In genomic region chr6:22020696-22021095, GRCm38 (mm10) we compare ENCODE assay signal across 20 mouse cellular contexts.
"Had no signal": no experiment of that assay in that cellular context is flagged by ENCODE, and none has a peak within 500 bp of the region (broad histone marks: within the 10 kb centered on the region; RNA-seq: fewer than 3 reads in every experiment).

No protein-coding gene starts in this region.

- ATAC-seq: liver, postnatal 0 days; lung, postnatal 0 days; midbrain, embryonic 13.5 days had no signal

- H3K36me3 ChIP-seq: midbrain, embryonic 13.5 days; neural tube, embryonic 12.5 days; neural tube, embryonic 15.5 days had no signal

- H3K9me3 ChIP-seq: midbrain, embryonic 13.5 days; neural tube, embryonic 12.5 days; neural tube, embryonic 15.5 days had no signal

- H3K9ac ChIP-seq: liver, embryonic 14.5 days; liver, postnatal 0 days; lung, embryonic 14.5 days; midbrain, embryonic 13.5 days; neural tube, embryonic 12.5 days; neural tube, embryonic 15.5 days had no signal

- H3K27me3 ChIP-seq: midbrain, embryonic 13.5 days; neural tube, embryonic 12.5 days; neural tube, embryonic 15.5 days had no signal

- DNase-seq: kidney, adult 18-20 months; kidney, adult 9 months; kidney, postnatal 14 days; kidney, postnatal 4 days; liver, postnatal 0 days; lung, embryonic 14.5 days; right cerebral cortex, adult 18-20 months; right cerebral cortex, postnatal 14 days; right cerebral cortex, postnatal 4 days; thymus, adult 2 months; thymus, postnatal 14 days; thymus, postnatal 4 days had no signal

- H3K27ac ChIP-seq: liver, embryonic 14.5 days; macrophage; midbrain, embryonic 13.5 days; neural tube, embryonic 12.5 days; neural tube, embryonic 15.5 days; stomach, postnatal 0 days had no signal

- H3K4me2 ChIP-seq: liver, embryonic 11.5 days; lung, embryonic 14.5 days; midbrain, embryonic 13.5 days; neural tube, embryonic 12.5 days; neural tube, embryonic 15.5 days had no signal

- H3K4me3 ChIP-seq: midbrain, embryonic 13.5 days; neural tube, embryonic 12.5 days; neural tube, embryonic 15.5 days had no signal
